Mouse (Mus musculus): ENCODE measurements around the gene Cep112.

Cep112 gene

GRCm38 (mm10) chr11:108424889-108425591, at the start of gene Cep112:
Gene Cep112, plus strand, starts transcription at chr11:108425192.
- peak; percentile 99 to 100 for DNase-seq (ENCODE audit: low spot score in 2 of 2)

GRCm38 (mm10) chr11:108376815-108377214, 48.2 kb upstream of the Cep112 start:
- DNase-seq (ENCODE audit: low spot score in 2 of 2) = no peak

- DNase-seq (ENCODE audit: low spot score in 2 of 2) = peak; percentile 33 to 63
Observed at GRCm38 (mm10) chr11:108377680-108378362, 47.2 kb upstream of the Cep112 start.

- DNase-seq (ENCODE audit: low spot score in 2 of 2) = no peak
Observed at GRCm38 (mm10) chr11:108378363-108378751, 46.6 kb upstream of the Cep112 start.

- DNase-seq (ENCODE audit: low spot score in 2 of 2) = no peak
Observed at GRCm38 (mm10) chr11:108382664-108383063, 42.3 kb upstream of the Cep112 start.

- DNase-seq (ENCODE audit: low spot score in 2 of 2) = no peak
Observed at GRCm38 (mm10) chr11:108384920-108385665, 39.9 kb upstream of the Cep112 start.

- no peak for DNase-seq (ENCODE audit: low spot score in 2 of 2)
Observed at GRCm38 (mm10) chr11:108385666-108386024, 39.3 kb upstream of the Cep112 start.

GRCm38 (mm10) chr11:108395061-108395460, 29.9 kb upstream of the Cep112 start:
- no peak for DNase-seq (ENCODE audit: low spot score in 2 of 2)

- DNase-seq (ENCODE audit: low spot score in 2 of 2) = no peak
Observed at GRCm38 (mm10) chr11:108396076-108396829, 28.7 kb upstream of the Cep112 start.

GRCm38 (mm10) chr11:108409876-108410644, 14.9 kb upstream of the Cep112 start:
- DNase-seq (ENCODE audit: low spot score in 2 of 2) = no peak

GRCm38 (mm10) chr11:108416360-108416759, 8.6 kb upstream of the Cep112 start:
- DNase-seq (ENCODE audit: low spot score in 2 of 2) = no peak

- DNase-seq (ENCODE audit: low spot score in 2 of 2) = no peak
Observed at GRCm38 (mm10) chr11:108418540-108418939, 6.5 kb upstream of the Cep112 start.

- DNase-seq (ENCODE audit: low spot score in 2 of 2) = no peak
Observed at GRCm38 (mm10) chr11:108419242-108419641, 5.8 kb upstream of the Cep112 start.

- no peak for DNase-seq (ENCODE audit: low spot score in 2 of 2)
Observed at GRCm38 (mm10) chr11:108420751-108421150, 4.2 kb upstream of the Cep112 start.

- no peak for DNase-seq (ENCODE audit: low spot score in 2 of 2)
Observed at GRCm38 (mm10) chr11:108423221-108423620, 1.8 kb upstream of the Cep112 start.

- DNase-seq (ENCODE audit: low spot score in 2 of 2) = no peak
Observed at GRCm38 (mm10) chr11:108424111-108424510, 881 bp upstream of the Cep112 start.

GRCm38 (mm10) chr11:108425592-108425921, 565 bp downstream of the Cep112 start:
- DNase-seq (ENCODE audit: low spot score in 2 of 2) = peak in 1 of 2 experiments; percentile 9

- DNase-seq (ENCODE audit: low spot score in 2 of 2) = no peak
Observed at GRCm38 (mm10) chr11:108426086-108426485, 1.1 kb downstream of the Cep112 start.

GRCm38 (mm10) chr11:108427191-108427590, 2.2 kb downstream of the Cep112 start:
- no peak for DNase-seq (ENCODE audit: low spot score in 2 of 2)

GRCm38 (mm10) chr11:108429076-108429475, 4.1 kb downstream of the Cep112 start:
- no peak for DNase-seq (ENCODE audit: low spot score in 2 of 2)

- no peak for DNase-seq (ENCODE audit: low spot score in 2 of 2)
Observed at GRCm38 (mm10) chr11:108443893-108444563, 19.0 kb downstream of the Cep112 start.
